ENCODE assay signal across 7 mouse cellular contexts in genomic region chr13:23620056-23620732, GRCm38 (mm10). TPM values are rescaled to one million over a fixed set of nuclear protein-coding genes. Genes with fewer than 3 reads are reported as not detected.
DNase-seq lines count a peak whose midpoint lies in the region; ATAC-seq and TF ChIP-seq lines count a peak whose summit lies in the region.

No protein-coding gene starts in this region.

- peak overlapping the region; percentile 99 for H3K9ac ChIP-seq in lung, embryonic 15.5 days
- H3K9ac ChIP-seq in midbrain, embryonic 13.5 days (replicated peaks): peak overlapping the region; percentile 69

- TF ChIP-seq POLR2A in cortical plate, adult 2 months (IDR thresholded peaks at IDR 0.05; ENCODE audit: extremely low read depth, insufficient read depth, low read length): no peak

- 38% methylated on average over 12 of the region's 12 CpGs for WGBS in lung, embryonic 15.5 days
- WGBS in hindbrain, embryonic 10.5 days: 61% methylated on average over 12 of the region's 12 CpGs
- 54% methylated on average over 12 of the region's 12 CpGs for WGBS in midbrain, embryonic 13.5 days

- peak overlapping the region; percentile 73 for H3K4me3 ChIP-seq in lung, embryonic 15.5 days
- H3K4me3 ChIP-seq in cortical plate, adult 2 months (ENCODE audit: insufficient read depth, low read length): peak overlapping the region; percentile 54
- peak overlapping the region; percentile 71 for H3K4me3 ChIP-seq in hindbrain, embryonic 10.5 days
- peak overlapping the region; percentile 71 for H3K4me3 ChIP-seq in midbrain, embryonic 13.5 days (replicated peaks)

- DNase-seq in lung, postnatal 14 days: no peak
- DNase-seq in hindbrain, embryonic 10.5 days (ENCODE audit: low spot score): no peak
- no peak for DNase-seq in right cerebral cortex, postnatal 10 days (ENCODE audit: low spot score in 2 of 2)
- DNase-seq in c-Kit-positive CD71-positive TER-119-positive erythroid progenitor cells, embryonic 14.5 days (ENCODE audit: low spot score): no peak

- no peaks in the 10 kb centered on the region for H3K27me3 ChIP-seq in lung, embryonic 15.5 days
- no peaks in the 10 kb centered on the region; the same call in 1 of the 2 replicates for H3K27me3 ChIP-seq in hindbrain, embryonic 10.5 days (ENCODE audit: insufficient read depth, poor library complexity, severe bottlenecking)
- H3K27me3 ChIP-seq in midbrain, embryonic 13.5 days: no peaks in the 10 kb centered on the region

- H3K36me3 ChIP-seq in lung, embryonic 15.5 days: no peaks in the 10 kb centered on the region
- H3K36me3 ChIP-seq in hindbrain, embryonic 10.5 days: no peaks in the 10 kb centered on the region
- no peaks in the 10 kb centered on the region for H3K36me3 ChIP-seq in midbrain, embryonic 13.5 days

- H3K4me2 ChIP-seq in lung, embryonic 15.5 days: peak overlapping the region; percentile 89
- peak overlapping the region; percentile 98 for H3K4me2 ChIP-seq in midbrain, embryonic 13.5 days (replicated peaks)

- no peak for TF ChIP-seq CTCF in cortical plate, adult 2 months (IDR thresholded peaks at IDR 0.05; ENCODE audit: extremely low read depth, insufficient read depth, low read length)

- H3K9me3 ChIP-seq in lung, embryonic 15.5 days: no peaks in the 10 kb centered on the region
- no peaks in the 10 kb centered on the region for H3K9me3 ChIP-seq in hindbrain, embryonic 10.5 days
- H3K9me3 ChIP-seq in midbrain, embryonic 13.5 days: no peaks in the 10 kb centered on the region

- H3K4me1 ChIP-seq in lung, embryonic 15.5 days: peaks cover 13% of the 10 kb centered on the region; the same call in 1 of the 2 replicates
- H3K4me1 ChIP-seq in cortical plate, adult 2 months (ENCODE audit: control insufficient read depth, insufficient read depth, low read length): peaks cover 2% of the 10 kb centered on the region
- peaks cover 19% of the 10 kb centered on the region for H3K4me1 ChIP-seq in hindbrain, embryonic 10.5 days (replicated peaks)
- H3K4me1 ChIP-seq in midbrain, embryonic 13.5 days (replicated peaks): peaks cover 28% of the 10 kb centered on the region

- no peak for ATAC-seq in lung, embryonic 15.5 days (ENCODE audit: borderline replicate concordance, extremely low read depth, low FRiP score, low TSS enrichment)
- no peak for ATAC-seq in midbrain, embryonic 13.5 days

- H3K27ac ChIP-seq in lung, embryonic 15.5 days: peak overlapping the region; percentile 100
- H3K27ac ChIP-seq in cortical plate, adult 2 months (ENCODE audit: insufficient read depth, low read length): peak overlapping the region; percentile 95
- H3K27ac ChIP-seq in hindbrain, embryonic 10.5 days: peak overlapping the region; percentile 95
- peak overlapping the region; percentile 96 for H3K27ac ChIP-seq in midbrain, embryonic 13.5 days

RNA-seq across cellular contexts. Expression of gene Hist1h2be, which starts 0.7 kb away (rescaled TPM):
- polyA plus RNA-seq in lung, embryonic 15.5 days (2015; fragmentation: Nextera tagmentation; extraction: Ambion mirVana): 2.5 and 3.6 TPM in 2 replicates
- polyA plus RNA-seq in cortical plate, adult 2 months (2012; rRNA removed): 4.2 and 4.6 TPM in 2 replicates
- polyA plus RNA-seq in hindbrain, embryonic 10.5 days (2016; fragmentation: Nextera tagmentation; extraction: Ambion mirVana): 2.5 and 2.7 TPM in 2 replicates
- 1.4 and 2.0 TPM in 2 replicates for polyA plus RNA-seq in midbrain, embryonic 13.5 days (2015; fragmentation: Nextera tagmentation; extraction: Ambion mirVana)

RNA-seq across cellular contexts. Expression of gene Hist1h1e, which starts 2.2 kb away (rescaled TPM):
- 28.3 and 28.5 TPM in 2 replicates for polyA plus RNA-seq in lung, embryonic 15.5 days (2015; fragmentation: Nextera tagmentation; extraction: Ambion mirVana)
- 4.0 and 4.6 TPM in 2 replicates for polyA plus RNA-seq in cortical plate, adult 2 months (2012; rRNA removed)
- polyA plus RNA-seq in hindbrain, embryonic 10.5 days (2016; fragmentation: Nextera tagmentation; extraction: Ambion mirVana): 22.0 and 26.3 TPM in 2 replicates
- 12.6 and 15.0 TPM in 2 replicates for polyA plus RNA-seq in midbrain, embryonic 13.5 days (2015; fragmentation: Nextera tagmentation; extraction: Ambion mirVana)

RNA-seq across cellular contexts. Expression of gene Hist1h4d, which starts 38.8 kb away (rescaled TPM):
- 160 and 177 TPM in 2 replicates for polyA plus RNA-seq in lung, embryonic 15.5 days (2015; fragmentation: Nextera tagmentation; extraction: Ambion mirVana)
- 4.4 and 8.9 TPM in 2 replicates for polyA plus RNA-seq in cortical plate, adult 2 months (2012; rRNA removed)
- polyA plus RNA-seq in hindbrain, embryonic 10.5 days (2016; fragmentation: Nextera tagmentation; extraction: Ambion mirVana): 101 and 107 TPM in 2 replicates
- polyA plus RNA-seq in midbrain, embryonic 13.5 days (2015; fragmentation: Nextera tagmentation; extraction: Ambion mirVana): 74.3 and 84.0 TPM in 2 replicates

RNA-seq across cellular contexts. Expression of gene Hist1h3d, which starts 44.6 kb away (rescaled TPM):
- polyA plus RNA-seq in lung, embryonic 15.5 days (2015; fragmentation: Nextera tagmentation; extraction: Ambion mirVana): 9.4 and 10.2 TPM in 2 replicates
- 2.6 and 3.0 TPM in 2 replicates for polyA plus RNA-seq in cortical plate, adult 2 months (2012; rRNA removed)
- polyA plus RNA-seq in hindbrain, embryonic 10.5 days (2016; fragmentation: Nextera tagmentation; extraction: Ambion mirVana): 4.8 and 10.9 TPM in 2 replicates
- 2.1 and 3.1 TPM in 2 replicates for polyA plus RNA-seq in midbrain, embryonic 13.5 days (2015; fragmentation: Nextera tagmentation; extraction: Ambion mirVana)

RNA-seq across cellular contexts. Expression of gene Hist1h2ad, which starts 46.0 kb away (rescaled TPM):
- polyA plus RNA-seq in lung, embryonic 15.5 days (2015; fragmentation: Nextera tagmentation; extraction: Ambion mirVana): 3.1 and 4.6 TPM in 2 replicates
- polyA plus RNA-seq in cortical plate, adult 2 months (2012; rRNA removed): 0.32 and 0.92 TPM in 2 replicates
- polyA plus RNA-seq in hindbrain, embryonic 10.5 days (2016; fragmentation: Nextera tagmentation; extraction: Ambion mirVana): 1.8 and 2.2 TPM in 2 replicates
- 0.93 and 1.7 TPM in 2 replicates for polyA plus RNA-seq in midbrain, embryonic 13.5 days (2015; fragmentation: Nextera tagmentation; extraction: Ambion mirVana)
